Mouse (Mus musculus): ENCODE data around the gene Rnf43. TPM values are rescaled to one million over a fixed set of nuclear protein-coding genes. Genes with fewer than 3 reads are reported as not detected.

Gene Rnf43
- total and polyA plus RNA-seq, 3 experiments: 14.6 to 17.3 TPM; not detected in 1

- Histone ChIP-seq H3K9me3 (replicated peaks; ENCODE audit: insufficient read depth, low read length) (no peaks in the 10 kb centered on the region), H3K4me1 (ENCODE audit: control insufficient read depth in 1 of 2, insufficient read depth in 2 of 2, low read length in 2 of 2) (peaks cover 20 to 28% of the 10 kb centered on the region in 2 experiments), H3K9ac (ENCODE audit: control insufficient read depth, low read depth, low read length, poor library complexity, severe bottlenecking) (no peak overlapping the region), H3K27me3 (ENCODE audit: control insufficient read depth in 1 of 2, insufficient read depth in 2 of 2, low read length in 2 of 2) (no peaks in the 10 kb centered on the region), H3K36me3 (ENCODE audit: control insufficient read depth in 1 of 2, insufficient read depth in 2 of 2, low read length in 2 of 2) (peaks cover 0 to 22% of the 10 kb centered on the region in 2 experiments; a peak in 2 of 4 replicates), H3K79me2 (ENCODE audit: control insufficient read depth, insufficient read depth, low read length, poor library complexity) (no peaks in the 10 kb centered on the region; the same call in 1 of the 2 replicates), H3K4me3 (ENCODE audit: control insufficient read depth in 1 of 2, insufficient read depth in 1 of 2, low read depth in 2 of 2, low read length in 2 of 2) (no peak overlapping the region), H3K27ac (ENCODE audit: control insufficient read depth, low read depth, low read length) (no peak overlapping the region)
- TF ChIP-seq RCOR1 (IDR thresholded peaks at IDR 0.05; ENCODE audit: low read depth, low read length): peak; percentile 65; the same call in 1 of the 2 replicates
- TF ChIP-seq EP300 (IDR thresholded peaks at IDR 0.05; ENCODE audit: low read depth in 1 of 2, low read length in 2 of 2): peak; percentile 50 to 57; a peak in 1 of 4 replicates
- TF ChIP-seq GATA1 (IDR thresholded peaks at IDR 0.05; ENCODE audit: low read depth, low read length): peak; percentile 71
- TF ChIP-seq MAFK (IDR thresholded peaks at IDR 0.05; ENCODE audit: borderline replicate concordance, low read depth, low read length): no peak
- no peak for TF ChIP-seq E2F4 (IDR thresholded peaks at IDR 0.05; ENCODE audit: borderline replicate concordance, low read depth, low read length)
- no peak for TF ChIP-seq HCFC1 (IDR thresholded peaks at IDR 0.05; ENCODE audit: low read depth, low read length)
- TF ChIP-seq SMC3 (IDR thresholded peaks at IDR 0.05; ENCODE audit: low read depth, low read length): no peak
- no peak for TF ChIP-seq CHD1 (IDR thresholded peaks at IDR 0.05; ENCODE audit: low read depth, low read length)
- TF ChIP-seq SIN3A (IDR thresholded peaks at IDR 0.05; ENCODE audit: low read length): peak; percentile 38; the same call in 1 of the 2 replicates
- no peak for TF ChIP-seq USF1 (IDR thresholded peaks at IDR 0.05; ENCODE audit: low read depth, low read length)
- TF ChIP-seq ETS1 (IDR thresholded peaks at IDR 0.05; ENCODE audit: low read depth, low read length): peak; percentile 24; the same call in 1 of the 2 replicates
- TF ChIP-seq MYC (IDR thresholded peaks at IDR 0.05; ENCODE audit: low read depth, low read length): no peak
- no peak for TF ChIP-seq MAX (IDR thresholded peaks at IDR 0.05; ENCODE audit: low read length)
- no peak for TF ChIP-seq NRF1 (IDR thresholded peaks at IDR 0.05; ENCODE audit: insufficient read depth, low read depth, low read length, poor library complexity, severe bottlenecking)
- peak; percentile 22 for DNase-seq (ENCODE audit: low read depth, low spot score)
Measured at GRCm38 (mm10) chr11:87687246-87688225, 25.0 kb downstream of the Rnf43 start.

- H3K79me2 ChIP-seq (ENCODE audit: control insufficient read depth, insufficient read depth, low read length, poor library complexity): no peaks in the 10 kb centered on the region; the same call in 1 of the 2 replicates
- H3K27me3 ChIP-seq (ENCODE audit: control insufficient read depth in 1 of 2, insufficient read depth in 2 of 2, low read length in 2 of 2): no peaks in the 10 kb centered on the region
- peak; percentile 44 for DNase-seq (ENCODE audit: low read depth, low spot score)
- no peak overlapping the region for H3K9ac ChIP-seq (ENCODE audit: control insufficient read depth, low read depth, low read length, poor library complexity, severe bottlenecking)
- no peaks in the 10 kb centered on the region for H3K9me3 ChIP-seq (replicated peaks; ENCODE audit: insufficient read depth, low read length)
- TF ChIP-seq ZNF384 (IDR thresholded peaks at IDR 0.05; ENCODE audit: low read depth, low read length) (peak; percentile 81), EP300 (IDR thresholded peaks at IDR 0.05; ENCODE audit: low read depth in 1 of 2, low read length in 2 of 2) (no peak)
- peaks cover 0 to 22% of the 10 kb centered on the region in 2 experiments; a peak in 2 of 4 replicates for H3K36me3 ChIP-seq (ENCODE audit: control insufficient read depth in 1 of 2, insufficient read depth in 2 of 2, low read length in 2 of 2)
- peaks cover 20 to 28% of the 10 kb centered on the region in 2 experiments for H3K4me1 ChIP-seq (ENCODE audit: control insufficient read depth in 1 of 2, insufficient read depth in 2 of 2, low read length in 2 of 2)
- H3K4me3 ChIP-seq (ENCODE audit: control insufficient read depth in 1 of 2, insufficient read depth in 1 of 2, low read depth in 2 of 2, low read length in 2 of 2): no peak overlapping the region
- H3K27ac ChIP-seq (ENCODE audit: control insufficient read depth, low read depth, low read length): no peak overlapping the region
Measured at GRCm38 (mm10) chr11:87688478-87689203, 26.1 kb downstream of the Rnf43 start.
